Mouse (Mus musculus): Measurements from ENCODE around the gene Pacs1.
"Not testable (repeated sequence)": the region's sequence is repeated elsewhere in the genome, so short reads cannot be mapped to it uniquely, and the experiment has no call there.

Gene Pacs1

GRCm38 (mm10) chr19:5097521-5098362 lies 175.2 kb downstream of the Pacs1 start:
- peak; percentile 36 for DNase-seq (ENCODE audit: low spot score)

GRCm38 (mm10) chr19:5095887-5096474 lies 176.9 kb downstream of the Pacs1 start:
- DNase-seq (ENCODE audit: low spot score): no peak

GRCm38 (mm10) chr19:5094746-5095417 lies 178.0 kb downstream of the Pacs1 start:
- no peak for DNase-seq (ENCODE audit: low spot score)

GRCm38 (mm10) chr19:5094243-5094632 lies 178.7 kb downstream of the Pacs1 start:
- DNase-seq (ENCODE audit: low spot score): peak; percentile 97

- no peak for DNase-seq (ENCODE audit: low spot score)
Measured at GRCm38 (mm10) chr19:5093481-5094242, 179.3 kb downstream of the Pacs1 start.

- DNase-seq (ENCODE audit: low spot score): no peak
Measured at GRCm38 (mm10) chr19:5092083-5092482, 180.8 kb downstream of the Pacs1 start.

- DNase-seq (ENCODE audit: low spot score): no peak
Measured at GRCm38 (mm10) chr19:5089324-5089723, 183.6 kb downstream of the Pacs1 start.

GRCm38 (mm10) chr19:5087884-5088728 lies 184.8 kb downstream of the Pacs1 start, which contains the start of gene Yif1a:
Gene Yif1a (plus strand): TSS chr19:5088538.
- DNase-seq (ENCODE audit: low spot score): peak; percentile 98

- not testable (repeated sequence) for DNase-seq (ENCODE audit: low spot score)
Measured at GRCm38 (mm10) chr19:5086533-5086932, 186.4 kb downstream of the Pacs1 start.

GRCm38 (mm10) chr19:5085145-5085863 lies 187.6 kb downstream of the Pacs1 start, which contains the start of gene Tmem151a:
Gene Tmem151a (minus strand): TSS chr19:5085531.
- no peak for DNase-seq (ENCODE audit: low spot score)

- DNase-seq (ENCODE audit: low spot score): no peak
Measured at GRCm38 (mm10) chr19:5084834-5085144, 188.1 kb downstream of the Pacs1 start.

- DNase-seq (ENCODE audit: low spot score): no peak
Measured at GRCm38 (mm10) chr19:5083961-5084833, 188.7 kb downstream of the Pacs1 start.
